Mouse (Mus musculus) liver, postnatal 0 days (tissue): Measurements from ENCODE around the gene Fchsd2.

Experiments used
- CTCF ChIP-seq: sonication (generic); IDR thresholded peaks from 2 replicates; pipeline ENCODE4 v1.5.1; 2016; ENCODE audit warnings: antibody characterized with exemption, low read depth
- EP300 ChIP-seq: IDR thresholded peaks from 2 replicates; pipeline ENCODE4 v1.6.1; 2016; ENCODE audit warnings: antibody characterized with exemption, low read depth, mild to moderate bottlenecking

GRCm38 (mm10) chr7:101109856-101110350 is 17.2 kb downstream of the Fchsd2 start:
- TF ChIP-seq CTCF, result no peak
- no peak for TF ChIP-seq EP300
